Mouse (Mus musculus): Measurements from ENCODE around the gene Cops3. TPM values are rescaled to one million over a fixed set of nuclear protein-coding genes. Genes with fewer than 3 reads are reported as not detected.

Cops3 gene
- polyA plus RNA-seq, 1 experiment: 48.1 TPM

- H3K27ac ChIP-seq (ENCODE audit: insufficient read depth, low read length): no peak overlapping the region
- TF ChIP-seq CTCF (IDR thresholded peaks at IDR 0.05; ENCODE audit: extremely low read depth, insufficient read depth, low read length) (no peak), POLR2A (IDR thresholded peaks at IDR 0.05; ENCODE audit: extremely low read depth, insufficient read depth, low read length) (no peak)
- H3K4me3 ChIP-seq (ENCODE audit: insufficient read depth, low read length): no peak overlapping the region
- no peaks in the 10 kb centered on the region; the same call in 1 of the 2 replicates for H3K4me1 ChIP-seq (ENCODE audit: control insufficient read depth, insufficient read depth, low read length)
Observed at GRCm38 (mm10) chr11:59783591-59783990, 56.0 kb downstream of the Cops3 start.

- no peak for TF ChIP-seq POLR2A (IDR thresholded peaks at IDR 0.05; ENCODE audit: extremely low read depth, insufficient read depth, low read length)
- no peak for TF ChIP-seq CTCF (IDR thresholded peaks at IDR 0.05; ENCODE audit: extremely low read depth, insufficient read depth, low read length)
- no peaks in the 10 kb centered on the region; the same call in 1 of the 2 replicates for H3K4me1 ChIP-seq (ENCODE audit: control insufficient read depth, insufficient read depth, low read length)
- H3K4me3 ChIP-seq (ENCODE audit: insufficient read depth, low read length): no peak overlapping the region
- no peak overlapping the region for H3K27ac ChIP-seq (ENCODE audit: insufficient read depth, low read length)
Observed at GRCm38 (mm10) chr11:59782091-59782590, 57.5 kb downstream of the Cops3 start.

GRCm38 (mm10) chr11:59780241-59780640, 59.4 kb downstream of the Cops3 start:
- Histone ChIP-seq H3K27ac (ENCODE audit: insufficient read depth, low read length) (no peak overlapping the region), H3K4me3 (ENCODE audit: insufficient read depth, low read length) (no peak overlapping the region), H3K4me1 (ENCODE audit: control insufficient read depth, insufficient read depth, low read length) (no peaks in the 10 kb centered on the region)
- TF ChIP-seq POLR2A (IDR thresholded peaks at IDR 0.05; ENCODE audit: extremely low read depth, insufficient read depth, low read length) (no peak), CTCF (IDR thresholded peaks at IDR 0.05; ENCODE audit: extremely low read depth, insufficient read depth, low read length) (no peak)

DNA sequence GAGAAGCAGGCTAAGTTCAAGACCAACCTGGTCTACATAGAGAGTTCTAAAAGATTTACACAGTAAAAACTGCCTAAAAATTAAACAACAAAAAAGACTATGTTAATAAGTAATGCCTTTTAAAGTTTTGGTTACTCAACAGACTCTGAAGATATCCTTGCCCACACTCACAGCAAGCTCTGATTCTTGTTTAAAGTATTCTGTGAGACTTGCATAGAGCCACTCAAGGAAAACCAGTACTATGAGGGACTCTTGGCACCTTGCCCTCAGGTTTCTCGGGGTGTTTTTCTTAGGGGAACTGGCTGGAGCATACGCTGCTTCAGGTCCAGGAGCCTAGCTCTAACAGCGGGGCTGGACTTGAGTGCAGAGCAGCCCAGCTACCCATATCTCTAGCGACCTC, 60.2 kb downstream of the Cops3 start:
- Histone ChIP-seq H3K4me1 (ENCODE audit: control insufficient read depth, insufficient read depth, low read length) (no peaks in the 10 kb centered on the region), H3K27ac (ENCODE audit: insufficient read depth, low read length) (no peak overlapping the region), H3K4me3 (ENCODE audit: insufficient read depth, low read length) (no peak overlapping the region)
- TF ChIP-seq CTCF (IDR thresholded peaks at IDR 0.05; ENCODE audit: extremely low read depth, insufficient read depth, low read length) (no peak), POLR2A (IDR thresholded peaks at IDR 0.05; ENCODE audit: extremely low read depth, insufficient read depth, low read length) (no peak)

DNA sequence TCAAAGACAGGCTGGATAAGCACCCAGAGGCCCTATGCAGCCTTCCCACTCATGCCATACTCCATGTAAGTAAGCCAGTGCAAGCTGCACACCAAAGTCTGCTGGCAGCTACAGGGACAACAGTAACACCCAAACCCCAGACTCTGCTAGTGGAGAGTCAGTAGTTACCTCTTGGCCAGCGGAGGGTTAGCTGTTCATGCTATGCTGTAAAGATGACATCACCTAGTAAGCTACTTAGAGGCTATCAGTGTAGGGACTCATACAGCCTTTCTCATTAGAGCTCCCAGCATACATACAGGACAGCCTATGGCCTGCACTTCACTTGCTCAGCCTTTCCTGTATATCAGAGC, 60.8 kb downstream of the Cops3 start:
- Histone ChIP-seq H3K4me3 (ENCODE audit: insufficient read depth, low read length) (no peak overlapping the region), H3K27ac (ENCODE audit: insufficient read depth, low read length) (no peak overlapping the region), H3K4me1 (ENCODE audit: control insufficient read depth, insufficient read depth, low read length) (no peaks in the 10 kb centered on the region)
- TF ChIP-seq CTCF (IDR thresholded peaks at IDR 0.05; ENCODE audit: extremely low read depth, insufficient read depth, low read length) (no peak), POLR2A (IDR thresholded peaks at IDR 0.05; ENCODE audit: extremely low read depth, insufficient read depth, low read length) (no peak)

DNA sequence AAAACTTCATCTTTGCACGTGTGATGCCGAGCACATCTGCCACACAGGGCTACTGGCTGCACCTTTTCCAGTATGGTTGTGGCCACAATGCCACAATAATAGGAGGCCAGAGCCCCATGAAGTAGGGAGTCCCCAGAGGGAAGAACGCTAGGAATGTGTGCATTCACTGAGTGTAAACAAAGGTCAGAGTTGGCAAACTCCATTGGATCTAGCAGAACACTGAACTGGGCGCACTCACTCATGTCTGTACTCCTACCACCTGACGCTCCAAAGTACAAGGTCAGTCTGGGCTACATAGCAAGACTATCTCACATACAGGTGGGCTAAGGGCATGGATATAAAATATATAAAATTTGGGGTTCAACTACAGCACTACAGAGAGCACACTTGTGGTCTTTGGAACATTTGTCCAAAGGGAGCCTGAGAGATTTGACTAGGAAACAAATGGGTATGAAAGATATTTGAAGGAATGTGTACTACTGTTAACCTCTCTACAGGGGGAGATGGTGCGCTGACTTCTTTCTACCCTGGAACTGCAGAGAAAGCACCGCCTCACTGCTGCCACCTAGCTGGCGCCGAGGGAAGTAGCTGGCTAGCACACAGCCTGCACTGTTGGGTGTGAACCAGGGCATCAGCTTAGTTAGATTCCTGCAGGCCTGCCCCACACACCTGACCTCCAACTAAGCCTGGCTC, 61.3 kb downstream of the Cops3 start:
- no peak overlapping the region for H3K4me3 ChIP-seq (ENCODE audit: insufficient read depth, low read length)

DNA sequence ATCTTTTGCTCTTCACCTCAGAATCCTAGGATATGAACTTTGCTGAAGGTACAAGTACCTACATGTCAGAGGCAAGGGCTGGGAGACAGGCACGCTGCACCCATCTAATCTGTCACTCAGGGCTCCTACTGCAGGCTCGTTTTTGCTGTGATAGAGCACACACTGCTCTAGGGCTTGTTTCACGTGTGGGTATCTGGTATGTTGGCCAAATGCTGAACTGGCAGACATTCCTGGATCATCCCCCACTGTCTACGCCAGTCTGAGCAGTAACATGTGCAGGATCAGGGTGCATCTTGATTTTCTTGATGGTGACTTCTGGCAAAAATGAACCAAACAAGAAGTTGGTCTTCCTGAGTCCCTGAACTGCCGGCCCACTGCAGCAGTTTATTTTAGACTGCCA, 62.4 kb downstream of the Cops3 start:
- Histone ChIP-seq H3K27ac (ENCODE audit: insufficient read depth, low read length) (no peak overlapping the region), H3K4me1 (ENCODE audit: control insufficient read depth, insufficient read depth, low read length) (no peaks in the 10 kb centered on the region), H3K4me3 (ENCODE audit: insufficient read depth, low read length) (no peak overlapping the region)
- TF ChIP-seq POLR2A (IDR thresholded peaks at IDR 0.05; ENCODE audit: extremely low read depth, insufficient read depth, low read length) (no peak), CTCF (IDR thresholded peaks at IDR 0.05; ENCODE audit: extremely low read depth, insufficient read depth, low read length) (no peak)

More for the DNA sequence above, 61.3 kb downstream of the Cops3 start:
- TF ChIP-seq CTCF (IDR thresholded peaks at IDR 0.05; ENCODE audit: extremely low read depth, insufficient read depth, low read length) (peak; percentile 88), POLR2A (IDR thresholded peaks at IDR 0.05; ENCODE audit: extremely low read depth, insufficient read depth, low read length) (no peak)
- Histone ChIP-seq H3K4me1 (ENCODE audit: control insufficient read depth, insufficient read depth, low read length) (no peaks in the 10 kb centered on the region), H3K27ac (ENCODE audit: insufficient read depth, low read length) (no peak overlapping the region)

DNA sequence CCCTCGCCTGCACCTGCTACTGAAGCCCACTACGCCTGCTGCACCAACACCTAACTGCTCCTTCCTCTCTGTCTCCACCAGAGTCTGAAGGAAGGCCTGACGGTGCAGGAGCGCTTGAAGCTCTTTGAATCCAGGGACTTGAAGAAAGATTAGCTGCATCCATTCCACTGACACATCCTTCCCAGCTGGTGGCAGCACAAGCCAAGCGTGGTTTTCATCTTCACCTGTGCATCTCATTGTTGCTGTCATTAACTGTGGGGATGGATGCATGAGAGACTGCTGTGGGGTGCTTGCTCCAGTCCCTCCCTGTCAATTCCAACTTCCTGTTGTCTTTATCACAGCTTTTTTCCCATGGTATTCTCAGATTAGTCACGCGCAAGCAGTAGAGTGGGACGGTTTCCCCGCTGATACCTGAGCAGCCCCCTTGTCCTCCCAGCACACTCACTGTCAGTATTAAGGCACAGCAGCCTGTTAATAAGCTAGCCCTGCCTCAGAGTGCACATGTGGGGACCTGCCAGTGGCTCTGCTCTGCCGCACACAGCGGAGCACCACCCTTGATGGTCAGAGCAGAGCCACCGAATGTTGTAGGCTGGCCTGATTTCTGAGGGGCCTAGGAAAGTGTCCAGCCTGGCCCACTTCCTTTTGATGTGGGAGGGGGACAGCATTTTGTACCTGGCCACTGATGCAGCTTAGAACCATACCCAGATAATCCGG, 64.0 kb downstream of the Cops3 start:
- no peak overlapping the region for H3K27ac ChIP-seq (ENCODE audit: insufficient read depth, low read length)
- H3K4me1 ChIP-seq (ENCODE audit: control insufficient read depth, insufficient read depth, low read length): no peaks in the 10 kb centered on the region
- no peak overlapping the region for H3K4me3 ChIP-seq (ENCODE audit: insufficient read depth, low read length)
- TF ChIP-seq POLR2A (IDR thresholded peaks at IDR 0.05; ENCODE audit: extremely low read depth, insufficient read depth, low read length) (no peak), CTCF (IDR thresholded peaks at IDR 0.05; ENCODE audit: extremely low read depth, insufficient read depth, low read length) (peak; percentile 26; the same call in 1 of the 2 replicates)

DNA sequence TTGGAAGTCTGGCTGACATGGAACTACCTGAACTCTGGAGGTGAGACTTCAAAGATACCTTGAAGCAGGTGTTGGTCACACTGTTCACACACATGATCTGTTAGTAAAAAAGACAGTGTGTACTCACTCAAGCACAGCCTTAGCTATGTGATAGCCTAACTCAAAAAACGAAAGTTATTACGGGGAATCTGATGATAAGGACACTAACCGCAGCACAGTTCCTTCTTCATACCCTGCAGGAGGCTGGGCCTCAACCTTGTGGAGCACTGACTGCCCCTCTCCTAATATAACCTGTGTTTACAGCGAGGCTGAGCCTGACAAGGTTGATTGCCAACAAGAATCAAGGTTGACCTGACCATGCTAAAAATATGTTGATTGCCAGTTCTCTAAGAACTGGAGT, 65.1 kb downstream of the Cops3 start:
- Histone ChIP-seq H3K4me3 (ENCODE audit: insufficient read depth, low read length) (no peak overlapping the region), H3K27ac (ENCODE audit: insufficient read depth, low read length) (no peak overlapping the region), H3K4me1 (ENCODE audit: control insufficient read depth, insufficient read depth, low read length) (no peaks in the 10 kb centered on the region)
- TF ChIP-seq POLR2A (IDR thresholded peaks at IDR 0.05; ENCODE audit: extremely low read depth, insufficient read depth, low read length) (no peak), CTCF (IDR thresholded peaks at IDR 0.05; ENCODE audit: extremely low read depth, insufficient read depth, low read length) (no peak)

GRCm38 (mm10) chr11:59772902-59773301, 66.7 kb downstream of the Cops3 start:
- no peak overlapping the region for H3K27ac ChIP-seq (ENCODE audit: insufficient read depth, low read length)
- H3K4me1 ChIP-seq (ENCODE audit: control insufficient read depth, insufficient read depth, low read length): no peaks in the 10 kb centered on the region
- no peak overlapping the region for H3K4me3 ChIP-seq (ENCODE audit: insufficient read depth, low read length)
- TF ChIP-seq POLR2A (IDR thresholded peaks at IDR 0.05; ENCODE audit: extremely low read depth, insufficient read depth, low read length) (no peak), CTCF (IDR thresholded peaks at IDR 0.05; ENCODE audit: extremely low read depth, insufficient read depth, low read length) (no peak)
